Mouse (Mus musculus) bone marrow, adult 2 months (tissue): ENCODE measurements at regions not wholly inside any gene's neighbourhood (a gene's known extent, or its start where the extent isn't known, plus 50 kb on each side); places are given as distances from the start of the nearest gene placed in this dataset.

Source experiments
- CTCF ChIP-seq: fragments of 200-500 bp; IDR thresholded peaks from 2 replicates; pipeline ENCODE4 v1.5.1; 2011; ENCODE audit warnings: low read length, control low read depth; ENCODE audit not compliant: control insufficient read depth, insufficient read depth
- POLR2A ChIP-seq: fragments of 200-500 bp; IDR thresholded peaks from 2 replicates; pipeline ENCODE4 v1.6.1; 2011; ENCODE audit warnings: low read depth, mild to moderate bottlenecking, control low read depth, low read length, borderline replicate concordance; ENCODE audit not compliant: control insufficient read depth

DNA sequence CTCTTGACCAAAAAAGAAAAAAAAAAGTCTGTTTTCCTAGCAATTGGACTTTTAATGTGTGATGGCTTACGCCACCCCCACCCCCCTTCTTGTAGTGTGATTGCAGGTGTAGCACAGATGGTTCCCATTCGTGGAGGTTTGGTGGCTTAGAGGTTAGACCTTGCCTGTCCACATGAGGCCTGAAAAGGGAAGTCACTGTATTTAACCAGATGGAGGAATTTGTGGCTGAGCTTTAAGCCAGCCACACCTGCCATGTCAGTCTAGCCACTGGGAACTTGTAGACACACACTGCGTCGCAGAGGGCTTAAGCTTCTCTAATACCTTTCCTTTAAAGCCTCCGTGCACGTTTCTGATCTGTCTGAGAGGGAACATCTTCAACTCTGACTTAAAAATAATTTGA is 229.0 kb downstream of the Kcnrg start:
- TF ChIP-seq CTCF, result 0 out of 2 replicates have a peak, but pooled peaks have one; percentile 9
- no peak for TF ChIP-seq POLR2A
